Mouse (Mus musculus) heart, adult 18-20 months (tissue): ENCODE data around the gene Dpp4. TPM values are rescaled to one million over a fixed set of nuclear protein-coding genes. Genes with fewer than 3 reads are reported as not detected.

Source experiments
- DNase-seq, 2 experiments: peaks; one replicate each; pipeline ENCODE4 v3.0.0; 2021 to 2022; ENCODE audit warnings: mixed read lengths in 1 of 2
- long read RNA-seq, 2 experiments: library from polyadenylated mRNA; stranded (forward); transcript quantifications; one replicate each; pipeline ENCODE4 v2.0.0; 2021
- total RNA-seq, 2 experiments: library from RNA; stranded (reverse); gene quantifications; 2 replicates each; pipeline ENCODE4 v1.2.3; 2021

Gene Dpp4
- 1 to 10 TPM; 2.3 to 5.1 TPM for total RNA-seq
- long read RNA-seq, experiment 1, full-length matches to known transcripts: 3 of 4 reads
- long read RNA-seq, experiment 1, partial matches to known transcripts: 0 of 4 reads
- long read RNA-seq, experiment 1, other reads (novel, unspliced or antisense): 1 of 4 reads
- long read RNA-seq, experiment 2, full-length matches to known transcripts: 1 of 6 reads
- long read RNA-seq, experiment 2, partial matches to known transcripts: 2 of 6 reads
- long read RNA-seq, experiment 2, other reads (novel, unspliced or antisense): 3 of 6 reads

DNA sequence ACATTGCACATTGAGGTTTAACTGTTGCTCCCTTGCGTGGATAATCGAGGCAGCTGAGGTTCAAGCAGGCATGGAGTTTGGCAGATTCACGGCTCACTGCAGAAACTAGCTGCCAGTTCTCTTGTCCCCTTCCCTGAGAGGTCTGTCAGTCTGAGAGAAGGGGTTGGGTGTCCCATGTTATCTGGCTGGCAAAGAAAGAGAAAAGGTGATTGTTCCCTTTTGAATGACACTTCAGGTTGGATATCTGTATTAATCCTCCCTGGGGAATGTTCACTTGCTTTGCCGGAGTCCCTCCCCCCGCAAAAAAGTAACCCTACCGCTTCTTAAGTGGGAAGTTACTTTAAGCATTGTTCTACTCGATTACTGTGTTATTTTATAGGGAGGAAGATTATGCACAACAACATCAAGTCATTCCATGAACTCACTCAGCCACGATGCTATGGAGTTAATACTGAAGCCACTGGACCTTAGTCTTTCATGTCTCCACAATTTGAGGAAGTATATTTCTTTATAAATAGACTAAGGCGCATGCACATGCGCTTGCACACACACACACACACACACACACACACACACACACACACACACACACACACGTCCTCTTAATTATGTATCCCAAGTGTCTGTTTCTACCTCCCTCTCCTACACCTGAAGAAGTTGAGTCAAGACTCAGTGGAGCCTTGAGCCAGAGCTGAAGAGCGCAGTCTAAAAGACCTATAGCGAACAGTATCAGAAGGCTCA, at the start of gene Dpp4:
Dpp4 (minus strand) TSS at position 151 of the 741 bp plus-strand sequence.
- DNase-seq: no peak

DNA sequence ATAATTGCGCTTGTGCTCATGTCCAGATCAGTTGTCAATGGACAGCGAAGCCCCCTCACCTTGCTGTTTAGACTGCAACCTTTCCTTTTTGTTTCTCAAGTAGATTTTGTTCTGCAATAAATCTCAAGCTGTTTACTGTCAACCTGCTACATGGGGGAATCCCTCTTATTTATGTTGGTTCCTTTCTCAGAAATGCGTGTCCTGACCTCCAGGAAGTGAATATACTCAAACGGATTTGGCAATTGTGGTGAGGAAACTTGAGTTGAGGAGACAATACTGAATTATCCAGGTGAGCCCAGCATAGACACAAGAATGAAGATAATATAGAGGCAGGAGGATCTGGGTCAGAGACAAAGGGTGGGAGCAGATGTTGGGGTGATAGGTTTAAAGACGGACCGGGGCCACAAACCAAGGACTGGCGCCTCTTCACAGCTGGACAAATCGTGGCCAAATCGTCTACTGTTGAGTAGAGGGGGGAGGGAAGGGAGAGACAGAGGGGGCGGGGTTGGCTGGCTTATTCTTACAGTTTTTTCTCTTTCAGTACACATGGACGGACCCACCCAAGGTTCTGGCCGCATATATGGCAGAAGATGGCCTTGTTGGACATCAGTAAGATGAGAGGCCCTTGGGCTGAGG, 48.9 kb upstream of the Dpp4 start:
- DNase-seq: no peak

DNA sequence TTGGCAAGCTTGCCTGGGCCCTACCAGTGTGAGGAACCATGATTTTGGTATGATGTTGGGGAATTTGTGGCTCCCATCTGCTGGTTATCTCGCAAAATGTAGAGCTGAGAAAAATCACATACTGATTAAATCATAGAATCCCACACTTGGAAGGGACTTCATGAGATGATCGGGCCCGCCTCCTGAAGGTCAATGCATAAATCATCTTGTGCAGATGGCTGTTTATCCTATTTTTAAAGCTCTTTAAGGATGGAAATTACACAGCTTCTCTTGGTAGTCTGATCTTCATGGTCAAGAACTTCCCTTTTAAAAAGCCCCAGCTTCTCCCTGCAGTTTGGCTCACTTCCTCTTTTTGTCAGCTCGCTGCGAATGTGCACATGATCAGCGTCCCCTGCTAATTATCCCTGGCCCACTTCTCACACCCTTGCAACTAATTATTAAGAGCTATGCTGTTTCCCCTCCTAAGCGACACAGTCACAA, 48.2 kb upstream of the Dpp4 start:
- DNase-seq: peak; percentile 18 to 44

DNA sequence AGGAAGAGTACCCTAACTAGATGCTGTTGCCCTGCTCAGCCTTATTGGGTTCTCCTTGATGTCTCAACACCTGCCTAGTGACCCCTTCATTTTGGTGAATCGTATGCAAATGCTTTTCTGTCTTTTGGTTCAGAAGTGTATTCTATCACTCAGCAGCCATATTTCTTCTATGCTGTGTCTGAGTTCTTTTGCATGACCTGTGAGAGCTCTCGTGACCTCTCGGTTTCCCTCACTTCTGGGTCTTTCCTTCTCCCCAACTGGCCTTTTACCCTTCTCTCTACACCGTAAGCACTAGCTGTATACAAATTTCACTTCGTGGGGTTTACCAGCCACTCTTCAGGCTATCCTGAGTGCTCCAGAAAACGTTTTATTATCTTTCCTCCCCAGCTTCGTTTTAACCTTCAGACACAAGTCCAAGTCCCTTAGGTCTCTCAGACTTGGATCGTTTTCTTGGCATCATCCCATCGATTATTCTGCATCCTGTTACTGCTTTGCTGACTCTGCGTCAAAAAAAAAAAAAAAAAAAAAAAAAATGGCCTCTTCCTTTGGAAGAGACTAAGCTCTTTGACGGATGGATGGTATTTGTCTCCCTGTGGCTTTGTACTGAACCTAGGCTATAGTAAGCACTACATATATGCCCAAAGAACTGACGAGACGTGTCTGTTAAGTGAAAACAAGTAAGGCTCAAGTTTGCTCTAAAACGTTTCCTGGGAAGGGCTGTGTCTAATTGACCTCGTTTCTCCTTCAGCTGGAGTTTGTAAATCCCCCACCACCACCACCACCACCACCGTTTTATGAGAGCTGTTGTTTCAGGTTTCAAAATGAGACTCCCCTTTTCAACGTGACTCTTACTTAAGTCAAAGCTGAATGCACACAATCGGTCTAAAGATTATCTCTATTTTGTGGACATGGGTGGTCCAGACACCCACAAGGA, 47.5 kb upstream of the Dpp4 start:
- peak; percentile 7 to 17 for DNase-seq

DNA sequence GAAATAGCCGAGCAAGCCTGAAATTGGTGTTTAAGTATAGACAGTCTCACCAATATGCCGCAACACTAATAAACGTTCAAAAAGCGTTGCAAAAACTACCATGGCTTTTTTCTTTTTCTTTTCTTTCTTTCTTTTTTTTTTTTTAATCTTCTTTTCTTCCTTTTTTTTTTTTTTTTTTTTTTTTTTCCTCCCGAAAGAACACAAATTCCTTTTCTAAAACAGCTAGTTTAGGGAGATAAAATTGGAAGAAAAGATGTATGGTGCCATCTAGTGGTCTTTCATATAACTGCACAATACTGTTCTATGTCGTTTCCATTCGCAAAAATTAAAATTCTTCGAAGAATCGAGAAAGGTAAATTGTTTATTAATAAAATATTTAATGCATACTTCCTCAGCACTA, 46.0 kb upstream of the Dpp4 start:
- DNase-seq: peak in 1 of 2 experiments; percentile 40

DNA sequence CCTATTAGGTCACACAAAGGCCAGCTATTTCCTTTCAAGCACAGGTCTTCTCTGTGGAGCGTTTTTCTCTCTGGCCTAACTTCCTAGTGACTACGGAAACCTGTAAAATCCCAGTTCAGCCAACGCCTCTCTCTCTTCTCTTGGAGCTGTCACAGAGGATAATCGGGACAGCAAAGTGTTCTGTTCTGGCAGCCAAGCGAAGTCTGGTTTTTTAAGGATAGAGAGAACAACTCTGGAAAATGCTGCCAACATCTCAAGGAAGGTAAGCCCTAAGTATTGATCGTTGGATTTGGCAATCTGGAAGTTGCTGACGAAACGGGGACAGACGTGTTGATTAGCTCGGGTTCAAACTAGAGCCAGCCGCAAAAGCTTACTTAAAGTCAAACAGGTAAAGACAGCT, 43.0 kb upstream of the Dpp4 start:
- no peak for DNase-seq

DNA sequence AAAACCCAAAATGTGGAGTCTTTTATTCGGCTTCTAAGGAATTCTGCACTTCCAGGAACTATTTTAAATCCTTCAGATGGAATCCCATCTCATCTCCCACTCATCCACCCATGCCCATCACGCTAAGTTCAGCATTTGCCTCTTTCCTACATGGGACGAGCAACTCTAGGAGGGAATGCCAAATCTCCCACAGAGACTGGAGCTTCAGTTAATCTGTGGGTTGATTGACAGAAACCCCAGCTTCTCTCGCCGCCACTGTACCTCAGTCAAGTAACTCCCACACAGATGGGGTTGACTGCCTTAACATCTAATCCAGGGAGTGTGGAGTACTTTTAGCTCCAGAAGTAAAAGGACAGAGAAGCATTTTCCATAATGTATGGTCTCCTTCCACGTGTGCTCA, 42.0 kb upstream of the Dpp4 start:
- no peak for DNase-seq

DNA sequence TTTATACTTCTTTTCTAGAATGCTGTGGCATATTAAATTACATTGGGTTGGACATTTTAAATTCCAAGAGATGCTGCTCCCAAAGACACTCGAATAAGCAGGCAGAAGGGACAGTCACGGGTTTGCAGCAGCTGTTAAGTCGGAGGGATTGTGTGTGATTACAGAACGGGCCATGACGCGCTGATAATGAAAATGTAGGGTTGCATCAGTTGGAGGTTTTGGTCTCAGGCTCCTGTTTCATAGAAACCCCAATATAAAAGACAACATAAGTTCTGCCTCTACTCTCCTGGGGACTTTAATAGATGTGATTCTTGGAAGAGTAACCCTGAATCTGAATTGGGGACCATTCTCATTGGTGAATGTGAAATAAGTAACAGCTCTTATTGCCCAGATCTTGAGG, 38.3 kb upstream of the Dpp4 start:
- no peak for DNase-seq

DNA sequence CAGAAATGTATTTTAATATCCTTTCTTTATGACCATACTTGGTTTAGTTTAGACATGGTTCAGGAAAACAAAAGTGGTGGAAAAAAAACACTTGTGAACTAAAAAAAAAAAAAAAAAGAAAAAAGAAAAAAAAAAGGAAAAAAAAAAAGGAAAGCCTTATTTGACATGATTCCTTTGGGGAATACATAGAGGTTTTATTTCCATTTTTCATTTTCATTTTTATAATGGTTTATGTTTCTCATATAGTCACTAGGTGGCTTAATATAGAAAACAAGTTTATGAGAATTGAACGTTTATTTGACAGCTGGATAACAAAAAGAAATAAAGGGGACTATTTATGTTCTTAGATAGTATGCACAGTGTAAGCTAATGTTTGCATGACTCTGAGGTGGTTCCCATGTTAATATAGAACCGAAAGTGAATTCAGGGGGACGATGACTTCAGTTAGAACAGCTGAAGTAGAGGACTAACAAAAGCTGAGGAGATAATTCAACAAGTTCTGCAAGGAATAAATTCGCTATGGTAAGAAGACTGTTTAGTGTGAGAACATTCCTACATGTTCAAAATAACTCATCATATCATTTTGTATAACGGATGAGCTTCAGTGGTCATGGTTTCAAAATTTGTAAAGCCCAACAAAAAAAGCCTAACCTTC, 37.8 kb upstream of the Dpp4 start:
- no peak for DNase-seq

DNA sequence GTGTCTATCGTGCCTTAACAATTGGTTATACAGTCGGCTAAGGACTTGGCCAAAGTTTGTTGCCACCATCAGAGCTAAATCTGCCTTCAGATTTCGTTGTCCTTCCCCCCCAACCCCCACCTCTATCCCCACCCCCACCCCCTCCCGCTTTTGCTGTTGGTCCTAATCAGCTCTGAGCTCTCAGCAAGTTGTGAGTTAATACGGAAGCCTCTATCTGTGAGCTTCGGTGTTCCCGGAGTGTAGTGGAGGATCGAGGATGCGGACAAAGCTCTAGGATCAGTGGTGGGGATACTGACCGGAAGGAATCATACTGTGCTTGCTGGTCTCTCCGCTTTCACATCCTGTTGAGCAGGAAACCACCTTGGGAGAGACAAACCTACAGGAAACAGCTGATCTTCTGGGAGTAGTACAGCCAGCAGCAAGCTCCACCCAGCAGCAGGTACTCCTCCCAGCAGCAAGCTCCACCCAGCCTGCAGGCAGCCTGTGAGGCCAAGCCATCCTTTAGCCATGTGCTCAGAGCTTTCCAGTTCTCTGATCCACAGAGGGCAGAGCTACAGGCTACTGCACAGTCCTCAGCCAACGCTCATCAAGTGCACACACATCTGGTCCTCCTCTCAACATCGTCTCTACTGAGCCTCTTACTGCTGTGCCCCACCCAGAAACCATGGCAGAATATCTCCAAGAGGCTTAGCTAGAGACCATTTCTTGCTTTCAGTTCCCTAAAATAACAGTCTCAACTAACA, 28.9 kb upstream of the Dpp4 start:
- DNase-seq: peak; percentile 47 to 67

DNA sequence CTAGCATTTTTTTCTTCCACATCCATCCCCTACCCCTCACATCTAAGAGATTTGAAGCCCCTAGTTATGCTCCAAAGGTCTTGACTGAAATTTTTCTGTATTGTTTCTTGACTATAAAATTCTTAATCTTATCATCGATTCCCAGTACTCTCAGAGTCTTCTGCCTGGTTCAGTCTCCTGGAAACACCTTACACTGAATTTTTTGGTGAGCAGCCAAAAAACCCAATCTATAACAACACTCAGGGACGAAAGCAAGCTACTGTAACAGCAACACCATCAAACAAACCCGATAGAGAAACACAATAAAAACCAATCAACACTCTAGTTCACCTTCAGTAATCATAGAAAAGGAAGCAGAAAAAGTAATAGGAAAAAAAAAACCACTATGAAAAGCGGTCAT, 28.1 kb upstream of the Dpp4 start:
- no peak for DNase-seq

DNA sequence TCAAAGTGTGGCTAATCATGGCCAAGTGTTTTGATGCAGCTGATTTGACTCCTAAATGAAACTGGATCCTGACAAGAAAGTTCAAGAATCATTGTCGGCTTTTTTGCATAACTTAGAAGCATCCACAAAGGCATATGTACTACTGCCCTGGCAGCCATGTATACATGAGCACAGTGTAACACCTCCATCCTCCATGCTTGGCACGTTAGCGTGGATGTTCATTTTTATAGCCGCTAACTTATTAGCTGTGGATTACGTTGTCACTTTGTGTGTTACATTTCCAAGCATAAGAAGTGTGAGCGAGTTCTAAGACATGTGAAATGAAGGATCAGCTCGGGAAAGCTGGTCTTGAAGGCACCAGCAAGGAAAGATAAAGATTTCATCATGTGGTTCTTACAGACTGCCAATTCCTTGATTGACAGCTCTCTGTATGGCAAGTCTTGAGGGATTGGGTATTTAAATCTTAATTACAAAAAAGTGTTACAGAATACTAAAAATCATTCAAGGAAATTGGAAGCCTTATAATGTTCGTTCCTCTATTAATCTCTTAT, 19.3 kb upstream of the Dpp4 start:
- no peak for DNase-seq

DNA sequence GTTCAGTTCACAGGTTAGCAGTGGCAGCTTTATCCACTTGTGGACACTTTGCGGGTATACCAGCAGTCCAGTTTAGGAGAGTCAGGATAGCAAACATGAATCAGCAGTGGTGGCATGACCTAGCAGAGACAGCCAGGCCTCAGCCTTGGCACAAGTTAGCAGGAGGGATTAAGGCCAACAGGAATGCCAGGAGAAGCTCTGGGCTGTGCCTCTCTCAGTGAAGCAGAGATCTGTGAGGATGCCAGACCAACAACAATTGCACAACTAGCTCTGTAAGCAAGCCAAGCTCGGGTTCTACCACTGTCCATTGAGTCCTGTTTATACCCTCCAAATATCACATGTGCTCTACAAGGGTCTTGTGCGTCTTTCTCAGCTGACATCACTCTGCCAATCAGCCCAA, 13.9 kb upstream of the Dpp4 start:
- DNase-seq: peak; percentile 54 to 75

DNA sequence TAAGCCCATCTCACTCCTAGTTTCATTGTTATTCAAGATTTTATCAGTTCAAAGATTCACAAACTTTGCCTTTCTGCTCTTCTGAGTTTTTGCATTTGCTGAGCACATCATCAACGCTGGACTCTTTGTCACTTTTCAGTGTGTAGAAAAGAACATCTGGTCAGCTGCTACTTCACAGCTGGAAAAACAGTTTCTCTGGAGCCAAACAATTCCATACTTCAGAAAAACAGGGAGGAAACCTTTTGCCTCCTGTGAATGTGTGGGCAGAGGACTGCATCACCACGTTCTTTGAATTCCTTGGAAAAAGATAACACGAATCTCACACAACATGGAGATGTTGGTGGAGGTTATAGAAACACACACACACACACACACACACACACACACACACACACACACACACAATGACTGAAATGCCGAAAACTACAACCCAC, 11.3 kb upstream of the Dpp4 start:
- DNase-seq: peak; percentile 20 to 29

DNA sequence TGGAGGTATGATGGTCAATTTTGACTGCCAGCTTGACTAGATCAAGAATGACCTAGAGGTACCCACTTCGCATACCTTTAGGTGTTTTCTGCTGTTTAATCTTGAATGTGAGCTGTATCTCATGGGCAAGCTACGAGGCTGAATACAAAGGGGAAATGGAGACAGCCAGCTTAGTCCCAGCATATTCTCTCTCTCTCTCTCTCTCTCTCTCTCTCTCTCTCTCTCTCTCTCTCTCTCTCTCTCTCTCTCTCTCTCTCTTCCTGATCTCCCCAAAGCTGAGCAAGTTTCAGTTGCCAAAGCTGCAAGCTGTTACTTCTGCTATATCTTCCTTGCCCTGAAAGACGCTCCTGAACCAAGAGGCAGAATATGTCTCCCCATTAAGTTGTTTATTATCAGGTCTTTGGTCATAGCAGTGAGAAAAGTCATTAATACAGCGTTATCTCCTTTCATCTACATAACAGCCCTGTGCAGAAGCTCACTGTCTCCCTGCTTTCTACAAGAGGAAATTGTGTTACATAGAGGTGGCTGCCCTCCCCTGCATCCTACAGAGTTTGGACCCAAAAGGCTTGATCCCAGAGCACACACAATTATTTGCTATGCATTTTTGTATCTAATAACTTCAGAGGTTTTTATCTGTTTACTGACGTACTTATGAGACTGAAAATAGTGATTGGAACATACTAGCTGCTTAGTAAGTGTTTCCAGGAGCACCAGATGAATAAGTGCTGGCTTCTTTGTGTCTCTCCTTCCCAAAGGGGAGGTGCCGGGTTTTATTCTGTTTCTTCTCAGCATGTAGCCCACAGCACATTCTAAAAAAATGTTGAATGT, 10.7 kb upstream of the Dpp4 start:
- peak in 1 of 2 experiments; percentile 21 for DNase-seq

DNA sequence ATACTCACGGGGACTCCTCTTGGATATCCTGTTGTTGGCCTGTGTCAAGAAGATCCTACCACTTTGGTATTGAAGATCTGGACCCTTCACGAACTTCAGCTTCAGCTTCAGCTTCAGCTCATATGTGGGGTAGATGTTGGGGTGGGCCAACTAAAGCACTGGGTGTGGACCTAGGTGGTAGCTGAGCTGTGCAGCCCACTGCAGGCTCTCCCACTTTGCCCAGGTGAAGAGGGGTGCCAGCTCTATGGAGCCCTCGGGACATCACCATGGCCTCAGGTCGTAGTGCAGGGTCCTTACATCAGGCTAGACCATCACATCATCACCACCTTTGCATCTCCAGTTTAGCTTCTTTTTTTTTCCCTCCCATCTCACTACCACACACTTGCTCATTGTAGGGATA, 9.2 kb upstream of the Dpp4 start:
- no peak for DNase-seq

DNA sequence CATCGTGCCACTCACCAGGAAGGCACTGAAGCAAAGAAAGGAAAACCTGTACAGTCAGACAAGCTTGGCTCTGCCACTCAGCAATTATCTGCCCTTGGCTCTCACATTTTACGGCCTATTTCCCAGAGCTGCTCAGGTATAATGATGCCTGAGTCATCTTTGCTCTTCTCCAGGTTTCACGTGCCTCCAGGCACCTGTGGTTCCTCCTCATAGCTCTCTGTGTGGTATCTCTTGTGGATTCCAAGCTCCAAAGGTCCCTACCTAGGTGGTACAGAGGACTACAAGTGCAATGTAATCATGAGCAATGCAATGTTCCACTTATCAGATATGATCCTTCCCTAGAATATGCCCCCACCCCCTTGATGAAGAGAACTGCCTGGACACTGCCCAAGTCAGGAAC, 8.0 kb upstream of the Dpp4 start:
- DNase-seq: no peak

DNA sequence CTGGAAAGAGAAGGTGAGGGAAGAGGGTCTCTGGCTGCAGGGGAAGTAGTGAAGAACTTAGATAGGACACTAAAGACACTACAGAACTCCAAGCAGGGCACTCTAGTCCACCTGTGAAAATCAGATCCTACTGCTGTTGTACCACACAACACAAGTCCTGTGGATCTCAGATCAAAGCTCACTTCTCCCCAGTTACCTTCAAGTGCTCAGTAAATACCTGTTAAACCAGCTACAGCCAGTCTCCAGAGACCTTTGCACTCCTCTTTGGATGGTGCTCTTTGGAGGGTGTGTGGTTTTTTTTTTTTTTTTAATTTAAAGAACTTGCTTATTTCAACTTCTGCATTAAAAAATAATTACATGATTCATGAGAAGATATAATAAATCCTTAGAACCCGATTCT, 5.2 kb upstream of the Dpp4 start:
- no peak for DNase-seq
